Mouse (Mus musculus): ENCODE measurements around the gene Ddx46.
"Not testable (repeated sequence)": the region's sequence is repeated elsewhere in the genome, so short reads cannot be mapped to it uniquely, and the experiment has no call there.

The Ddx46 gene

GRCm38 (mm10) chr13:55636185-55636983 lies 1.6 kb downstream of the Ddx46 start:
- DNase-seq (ENCODE audit: low spot score), result no peak

- peak; percentile 73 for DNase-seq (ENCODE audit: low spot score)
Observed at GRCm38 (mm10) chr13:55640480-55640879, 5.7 kb downstream of the Ddx46 start.

- peak; percentile 41 for DNase-seq (ENCODE audit: low spot score)
Observed at GRCm38 (mm10) chr13:55644525-55644924, 9.7 kb downstream of the Ddx46 start.

GRCm38 (mm10) chr13:55650098-55650497 lies 15.3 kb downstream of the Ddx46 start:
- no peak for DNase-seq (ENCODE audit: low spot score)

GRCm38 (mm10) chr13:55650980-55651379 lies 16.2 kb downstream of the Ddx46 start:
- DNase-seq (ENCODE audit: low spot score), result no peak

- peak; percentile 70 for DNase-seq (ENCODE audit: low spot score)
Observed at GRCm38 (mm10) chr13:55668550-55668949, 33.7 kb downstream of the Ddx46 start.

- no peak for DNase-seq (ENCODE audit: low spot score)
Observed at GRCm38 (mm10) chr13:55672711-55673110, 37.9 kb downstream of the Ddx46 start.

GRCm38 (mm10) chr13:55677364-55677763 lies 42.5 kb downstream of the Ddx46 start:
- DNase-seq (ENCODE audit: low spot score), result no peak

- DNase-seq (ENCODE audit: low spot score), result no peak
Observed at GRCm38 (mm10) chr13:55682201-55682600, 47.4 kb downstream of the Ddx46 start.

- DNase-seq (ENCODE audit: low spot score), result no peak
Observed at GRCm38 (mm10) chr13:55683581-55683980, 48.8 kb downstream of the Ddx46 start.

GRCm38 (mm10) chr13:55686107-55686633 lies 51.3 kb downstream of the Ddx46 start:
- peak; percentile 43 for DNase-seq (ENCODE audit: low spot score)

- peak; percentile 87 for DNase-seq (ENCODE audit: low spot score)
Observed at GRCm38 (mm10) chr13:55687927-55688602, 53.2 kb downstream of the Ddx46 start.

GRCm38 (mm10) chr13:55692535-55693242 lies 57.9 kb downstream of the Ddx46 start, which contains the start of gene B230219D22Rik:
Gene B230219D22Rik, plus strand, starts transcription at chr13:55693124.
- peak; percentile 94 for DNase-seq (ENCODE audit: low spot score)

GRCm38 (mm10) chr13:55693243-55693721 lies 58.5 kb downstream of the Ddx46 start:
- peak; percentile 35 for DNase-seq (ENCODE audit: low spot score)

GRCm38 (mm10) chr13:55694110-55694509 lies 59.3 kb downstream of the Ddx46 start:
- DNase-seq (ENCODE audit: low spot score), result no peak

GRCm38 (mm10) chr13:55695989-55696388 lies 61.2 kb downstream of the Ddx46 start:
- DNase-seq (ENCODE audit: low spot score), result not testable (repeated sequence)

- no peak for DNase-seq (ENCODE audit: low spot score)
Observed at GRCm38 (mm10) chr13:55704301-55704700, 69.5 kb downstream of the Ddx46 start.

GRCm38 (mm10) chr13:55712846-55713245 lies 78.0 kb downstream of the Ddx46 start:
- no peak for DNase-seq (ENCODE audit: low spot score)

- peak; percentile 91 for DNase-seq (ENCODE audit: low spot score)
Observed at GRCm38 (mm10) chr13:55714501-55715166, 79.8 kb downstream of the Ddx46 start, which contains the start of gene Txndc15. Gene Txndc15, plus strand, starts transcription at chr13:55714650.

GRCm38 (mm10) chr13:55715167-55715512 lies 80.3 kb downstream of the Ddx46 start:
- DNase-seq (ENCODE audit: low spot score), result no peak

- DNase-seq (ENCODE audit: low spot score), result no peak
Observed at GRCm38 (mm10) chr13:55715908-55716510, 81.2 kb downstream of the Ddx46 start.
